Mouse (Mus musculus) layer of hippocampus, postnatal 36 days (tissue): ENCODE results near the gene Pepd. TPM values are rescaled to one million over a fixed set of nuclear protein-coding genes. Genes with fewer than 3 reads are reported as not detected.
A peak's percentile ranks its signal among the peaks of the same experiment; 100 is the strongest.

ENCODE experiments used
- DNase-seq, 2 experiments: peaks; one replicate each; pipeline ENCODE4 v3.0.0; 2022
- total RNA-seq, 2 experiments: library from RNA; stranded (reverse); gene quantifications; 2 replicates each; pipeline ENCODE4 v1.2.3; 2021

Gene Pepd
- 10 to 100 TPM; 33.2 to 33.6 TPM for total RNA-seq

GRCm38 (mm10) chr7:34911919-34912897 is at the start of gene Pepd:
TSS of gene Pepd (plus strand) at chr7:34912379.
- peak; percentile 77 to 81 for DNase-seq

- no peak for DNase-seq
Observed at GRCm38 (mm10) chr7:34867289-34867688, 44.9 kb upstream of the Pepd start.

GRCm38 (mm10) chr7:34869693-34870092 is 42.5 kb upstream of the Pepd start:
- peak; percentile 55 to 65 for DNase-seq

GRCm38 (mm10) chr7:34876787-34877186 is 35.4 kb upstream of the Pepd start:
- no peak for DNase-seq

GRCm38 (mm10) chr7:34877820-34878219 is 34.4 kb upstream of the Pepd start:
- DNase-seq, result peak; percentile 11 to 17

- no peak for DNase-seq
Observed at GRCm38 (mm10) chr7:34888441-34888840, 23.7 kb upstream of the Pepd start.

GRCm38 (mm10) chr7:34888891-34889290 is 23.3 kb upstream of the Pepd start:
- peak; percentile 24 to 46 for DNase-seq

- DNase-seq, result no peak
Observed at GRCm38 (mm10) chr7:34892845-34893244, 19.3 kb upstream of the Pepd start.

- DNase-seq, result no peak
Observed at GRCm38 (mm10) chr7:34896461-34896860, 15.7 kb upstream of the Pepd start.

GRCm38 (mm10) chr7:34897058-34897457 is 15.1 kb upstream of the Pepd start:
- DNase-seq, result no peak

GRCm38 (mm10) chr7:34910096-34911066 is 1.8 kb upstream of the Pepd start:
- peak; percentile 21 to 28 for DNase-seq

- DNase-seq, result no peak
Observed at GRCm38 (mm10) chr7:34913956-34914355, 1.8 kb downstream of the Pepd start.

- no peak for DNase-seq
Observed at GRCm38 (mm10) chr7:34915555-34915954, 3.4 kb downstream of the Pepd start.

- DNase-seq, result no peak
Observed at GRCm38 (mm10) chr7:34917558-34917957, 5.4 kb downstream of the Pepd start.

- DNase-seq, result no peak
Observed at GRCm38 (mm10) chr7:34917998-34918397, 5.8 kb downstream of the Pepd start.

GRCm38 (mm10) chr7:34918416-34918815 is 6.2 kb downstream of the Pepd start:
- DNase-seq, result no peak

- no peak for DNase-seq
Observed at GRCm38 (mm10) chr7:34919054-34919453, 6.9 kb downstream of the Pepd start.

- DNase-seq, result no peak
Observed at GRCm38 (mm10) chr7:34919809-34920208, 7.6 kb downstream of the Pepd start.

GRCm38 (mm10) chr7:34925208-34925607 is 13.0 kb downstream of the Pepd start:
- no peak for DNase-seq

- DNase-seq, result no peak
Observed at GRCm38 (mm10) chr7:34925956-34926355, 13.8 kb downstream of the Pepd start.

GRCm38 (mm10) chr7:34929614-34930262 is 17.6 kb downstream of the Pepd start:
- DNase-seq, result no peak

GRCm38 (mm10) chr7:34930263-34930757 is 18.1 kb downstream of the Pepd start:
- no peak for DNase-seq
